Mouse (Mus musculus) CH12.LX (cell line): ENCODE measurements around the gene Zfyve21.

Experiments
- CHD2 ChIP-seq: IDR thresholded peaks from 2 replicates; pipeline ENCODE4 v1.6.1; 2011; ENCODE audit warnings: low read length, improper control_type of control experiment
- CTCF ChIP-seq, 2 experiments: IDR thresholded peaks in 1 of 2; conservative IDR thresholded peaks in 1 of 2; 2 replicates each; pipeline ENCODE4 v1.5.1; 2011 to 2012; ENCODE audit warnings: low read depth in 2 of 2, low read length in 2 of 2, improper control_type of control experiment in 1 of 2, inconsistent platforms in 1 of 2, mild to moderate bottlenecking in 1 of 2, moderate library complexity in 1 of 2
- EP300 ChIP-seq: IDR thresholded peaks from 2 replicates; pipeline ENCODE4 v1.6.1; 2011; ENCODE audit warnings: low read length, improper control_type of control experiment
- JUND ChIP-seq: conservative IDR thresholded peaks from 2 replicates; pipeline ENCODE4 v1.6.1; 2011; ENCODE audit warnings: low read depth, low read length, improper control_type of control experiment
- KAT2A ChIP-seq: IDR thresholded peaks from 2 replicates; pipeline ENCODE4 v1.6.1; 2012; ENCODE audit warnings: low read length, improper control_type of control experiment, inconsistent platforms; ENCODE audit not compliant: insufficient replicate concordance
- POLR2A ChIP-seq: IDR thresholded peaks from 2 replicates; pipeline ENCODE4 v1.6.1; 2011; ENCODE audit warnings: low read depth, mild to moderate bottlenecking, improper control_type of control experiment, low read length
- POLR2AphosphoS2 ChIP-seq: IDR thresholded peaks from 2 replicates; pipeline ENCODE4 v1.6.1; 2011; ENCODE audit warnings: low read depth, low read length, improper control_type of control experiment
- RAD21 ChIP-seq: IDR thresholded peaks from 2 replicates; pipeline ENCODE4 v1.6.1; 2011; ENCODE audit warnings: low read depth, mild to moderate bottlenecking, low read length, improper control_type of control experiment, moderate library complexity
- RCOR1 ChIP-seq: conservative IDR thresholded peaks from 2 replicates; pipeline ENCODE4 v1.6.1; 2012; ENCODE audit warnings: low read depth, mild to moderate bottlenecking, inconsistent platforms, low read length, improper control_type of control experiment
- USF2 ChIP-seq: conservative IDR thresholded peaks from 2 replicates; pipeline ENCODE4 v1.6.1; 2011; ENCODE audit warnings: low read depth, low read length, improper control_type of control experiment

GRCm38 (mm10) chr12:111779544-111779943, 34.4 kb upstream of the Zfyve21 start:
- no peak for TF ChIP-seq CHD2
- TF ChIP-seq KAT2A: no peak
- TF ChIP-seq CTCF (conservative IDR thresholded peaks at IDR 0.05 in 1 of 2, IDR thresholded peaks at IDR 0.05 in 1 of 2; ENCODE audit: low read depth in 2 of 2, low read length in 2 of 2): peak in 1 of 2 experiments; percentile 40; a peak in 2 of 4 replicates
- TF ChIP-seq RAD21: peak; percentile 33
- no peak for TF ChIP-seq POLR2A
- TF ChIP-seq JUND: no peak
- no peak for TF ChIP-seq RCOR1
- no peak for TF ChIP-seq USF2
- TF ChIP-seq EP300: no peak
- TF ChIP-seq POLR2AphosphoS2: no peak
